Mouse (Mus musculus): ENCODE measurements around the gene Aldh3b1. TPM values are rescaled to one million over a fixed set of nuclear protein-coding genes. Genes with fewer than 3 reads are reported as not detected.
"Not testable (repeated sequence)": the region's sequence is repeated elsewhere in the genome, so short reads cannot be mapped to it uniquely, and the experiment has no call there.

The Aldh3b1 gene
- 0.48 and 0.81 TPM in 2 replicates for polyA plus RNA-seq (2016; fragmentation: Nextera tagmentation; extraction: Ambion mirVana)

DNA sequence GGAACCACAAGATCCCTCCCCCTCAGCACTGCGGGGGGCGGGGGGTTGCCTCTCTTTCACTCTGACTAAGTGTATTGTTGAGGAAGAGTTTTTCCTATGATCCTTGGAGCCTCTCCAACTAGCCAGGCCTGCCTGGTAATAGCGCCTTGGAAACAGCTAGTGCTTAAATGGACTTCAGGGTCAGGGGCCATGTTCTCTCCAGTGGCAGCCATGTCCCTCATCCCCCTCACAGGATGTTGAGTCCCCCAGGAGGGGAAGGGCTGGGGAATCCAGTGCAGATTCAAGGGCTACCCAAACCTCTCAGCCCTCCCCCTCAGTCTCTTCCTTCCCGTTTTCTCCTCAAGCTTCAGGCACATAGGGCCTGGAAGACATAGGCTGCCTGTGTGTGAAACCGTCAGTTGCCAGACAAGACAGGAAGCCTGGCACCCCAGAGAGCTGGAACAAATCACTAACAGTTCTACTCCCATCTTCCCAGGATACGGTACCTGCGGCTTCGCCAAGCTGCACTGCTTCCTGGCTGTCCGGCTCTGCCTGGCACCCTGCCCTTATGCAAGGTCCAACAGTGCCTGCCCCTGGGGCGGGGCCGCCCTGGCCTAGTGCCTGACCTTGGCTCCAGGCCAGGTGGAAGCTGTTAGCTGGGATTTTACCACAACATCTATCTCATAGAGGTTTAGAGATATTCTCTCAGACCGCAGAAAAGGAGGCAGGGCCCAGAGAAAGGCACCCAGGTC is at the start of gene Aldh3b1:
Gene Aldh3b1 (minus strand): TSS at position 598 of the 731 bp plus-strand sequence.
- Histone ChIP-seq H3K36me3 (replicated peaks) (no peaks in the 10 kb centered on the region), H3K27ac (replicated peaks) (peak within 1 kb of the TSS; percentile 67), H3K9me3 (no peaks in the 10 kb centered on the region), H3K4me3 (no peak within 1 kb of the TSS), H3K4me1 (peaks cover 26% of the 10 kb centered on the region), H3K27me3 (replicated peaks; ENCODE audit: low read depth, poor library complexity, severe bottlenecking) (0 out of 2 replicates have a peak, but pooled peaks cover 6% of the 10 kb centered on the region)
- DNase-seq (ENCODE audit: low spot score) = no peak
- 56% methylated on average over 12 of the region's 12 CpGs for WGBS

DNA sequence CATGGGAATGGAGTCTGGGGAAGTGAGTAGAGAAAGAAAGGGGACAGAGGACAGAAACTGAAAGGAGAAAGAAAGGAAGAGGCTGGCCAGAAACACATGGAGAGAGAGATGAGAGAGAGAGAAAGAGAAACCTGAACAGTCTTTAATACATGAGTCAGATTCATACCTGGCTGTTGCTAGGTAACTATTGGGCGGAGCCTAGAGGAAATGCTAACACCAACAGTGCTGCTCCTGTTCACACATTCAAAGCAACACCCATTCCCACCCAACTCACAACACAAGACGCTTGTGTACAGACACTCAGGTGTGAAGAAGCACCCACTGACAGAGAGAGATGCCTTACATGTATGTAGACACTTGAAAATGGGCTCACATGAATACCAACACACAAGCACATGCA is 46.3 kb upstream of the Aldh3b1 start:
- H3K4me1 ChIP-seq = peaks cover 26% of the 10 kb centered on the region
- H3K4me3 ChIP-seq = no peak overlapping the region
- H3K27ac ChIP-seq (replicated peaks) = no peak overlapping the region
- no peaks in the 10 kb centered on the region for H3K36me3 ChIP-seq (replicated peaks)
- no peak for DNase-seq (ENCODE audit: low spot score)
- H3K27me3 ChIP-seq (replicated peaks; ENCODE audit: low read depth, poor library complexity, severe bottlenecking) = no peaks in the 10 kb centered on the region; the same call in 1 of the 2 replicates
- H3K9me3 ChIP-seq = no peaks in the 10 kb centered on the region
- 92% methylated on average over 2 of the region's 2 CpGs for WGBS

DNA sequence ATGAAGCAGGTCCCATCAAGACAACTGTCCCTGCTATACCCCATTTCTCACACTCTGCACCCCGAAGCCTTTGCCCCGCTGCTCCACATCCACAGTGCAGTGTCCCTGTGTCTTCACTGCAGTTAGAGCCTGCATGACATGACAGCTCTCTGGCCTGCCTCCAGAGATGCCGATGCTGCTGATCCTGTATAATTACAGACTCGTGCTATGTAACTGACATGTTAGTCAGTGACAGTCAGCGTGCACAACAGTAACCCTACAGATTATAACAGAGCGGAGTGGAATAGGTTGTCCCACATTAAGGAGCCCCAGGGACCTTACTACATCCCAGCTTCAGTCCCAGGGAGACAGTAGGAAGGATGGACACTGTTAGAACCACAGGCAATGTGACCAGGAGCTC is 45.0 kb upstream of the Aldh3b1 start:
- not testable (repeated sequence) for DNase-seq (ENCODE audit: low spot score); H3K4me3 ChIP-seq; H3K27me3 ChIP-seq (replicated peaks; ENCODE audit: low read depth, poor library complexity, severe bottlenecking); H3K9me3 ChIP-seq; H3K27ac ChIP-seq (replicated peaks); H3K36me3 ChIP-seq (replicated peaks)
- H3K4me1 ChIP-seq = peaks cover 31% of the 10 kb centered on the region
- whole genome bisulfite sequencing = 88% methylated on average over 6 of the region's 6 CpGs

DNA sequence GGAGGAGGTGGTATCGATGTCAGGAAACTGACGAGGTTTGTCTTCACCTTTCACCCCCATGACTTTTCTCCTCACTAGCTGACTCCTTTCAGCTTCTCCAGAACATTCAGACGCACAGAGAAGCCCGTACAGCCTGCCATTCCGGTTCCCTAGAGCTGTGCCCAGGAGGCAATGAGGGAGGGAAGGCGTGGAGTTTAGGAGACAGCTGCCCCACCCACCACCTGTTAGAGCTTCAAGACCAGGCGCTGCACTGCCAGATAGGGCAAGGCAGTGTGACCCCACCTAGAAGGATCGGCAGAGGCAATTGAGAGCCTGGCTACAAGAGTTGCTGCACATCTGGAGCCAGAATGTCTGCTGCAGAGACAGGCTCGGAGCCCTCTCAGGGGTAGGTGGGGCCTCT is 42.6 kb upstream of the Aldh3b1 start, which contains the start of gene Aldh3b2:
Gene Aldh3b2 (plus strand): TSS at position 100 of the 400 bp plus-strand sequence.
- peak; percentile 53 for DNase-seq (ENCODE audit: low spot score)
- Histone ChIP-seq H3K36me3 (replicated peaks) (no peaks in the 10 kb centered on the region), H3K9me3 (no peaks in the 10 kb centered on the region), H3K27me3 (replicated peaks; ENCODE audit: low read depth, poor library complexity, severe bottlenecking) (no peaks in the 10 kb centered on the region), H3K27ac (replicated peaks) (no peak within 1 kb of the TSS; the same call in none of the 2 replicates), H3K4me3 (no peak within 1 kb of the TSS), H3K4me1 (peaks cover 34% of the 10 kb centered on the region)
- 29% methylated on average over 9 of the region's 9 CpGs for WGBS

DNA sequence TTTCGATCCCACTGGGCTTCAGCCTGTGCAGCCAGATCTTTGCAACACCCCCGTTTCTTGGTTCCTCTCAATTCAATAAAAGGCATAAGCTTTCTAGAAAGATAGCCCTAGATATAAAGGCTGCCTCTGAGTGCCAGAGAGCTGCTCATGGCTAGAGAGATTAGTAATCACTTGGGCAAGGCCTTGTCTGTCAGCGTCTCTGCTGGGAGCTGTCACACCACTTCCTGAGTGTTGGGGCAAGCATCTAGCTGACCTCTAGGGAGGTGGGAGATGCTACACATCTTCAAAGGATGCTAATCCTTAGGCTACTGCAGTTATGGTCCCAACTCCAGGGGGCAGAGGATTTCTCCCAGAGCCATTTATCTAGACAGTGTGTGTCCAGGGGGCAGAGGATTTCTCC is 37.6 kb upstream of the Aldh3b1 start:
- WGBS = 64% methylated on average over 3 of the region's 3 CpGs
- Histone ChIP-seq H3K9me3 (no peaks in the 10 kb centered on the region), H3K27ac (replicated peaks) (no peak overlapping the region), H3K36me3 (replicated peaks) (no peaks in the 10 kb centered on the region), H3K4me1 (peaks cover 28% of the 10 kb centered on the region), H3K27me3 (replicated peaks; ENCODE audit: low read depth, poor library complexity, severe bottlenecking) (no peaks in the 10 kb centered on the region), H3K4me3 (no peak overlapping the region)
- DNase-seq (ENCODE audit: low spot score) = no peak

DNA sequence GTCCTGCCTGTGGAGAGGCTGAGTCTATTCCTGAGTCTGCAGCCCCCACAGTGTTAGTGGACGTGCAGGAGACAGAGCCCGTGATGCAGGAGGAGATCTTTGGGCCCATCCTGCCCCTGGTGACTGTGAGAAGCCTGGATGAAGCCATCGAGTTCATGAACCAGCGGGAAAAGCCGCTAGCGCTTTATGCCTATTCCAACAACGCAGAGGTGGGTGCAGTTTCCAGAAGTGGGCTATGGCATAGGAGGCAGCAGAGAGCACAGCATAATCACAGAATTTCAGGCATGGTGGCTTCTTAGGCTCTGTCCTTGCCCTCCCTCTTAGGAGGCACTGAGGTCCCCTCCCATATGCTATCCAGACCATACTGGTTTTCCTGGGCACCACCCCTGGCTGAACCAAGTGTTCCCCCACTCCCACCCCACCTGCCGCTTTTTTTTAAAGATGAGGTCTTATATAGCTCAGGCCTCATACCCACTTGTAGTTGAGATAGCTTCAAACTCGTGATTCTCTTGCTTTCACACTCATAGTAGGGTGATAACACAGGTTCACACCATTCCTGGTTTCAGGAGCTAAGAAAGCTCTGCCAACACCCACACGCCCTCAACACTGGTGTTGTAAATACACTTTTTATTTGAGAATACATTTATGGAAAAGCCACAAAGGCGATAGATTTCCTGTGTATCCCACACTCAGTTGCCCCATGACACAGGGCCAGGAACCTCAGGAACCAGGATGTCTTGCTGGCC is 36.9 kb upstream of the Aldh3b1 start:
- Histone ChIP-seq H3K9me3 (no peaks in the 10 kb centered on the region), H3K36me3 (replicated peaks) (no peaks in the 10 kb centered on the region), H3K4me3 (no peak overlapping the region), H3K27ac (replicated peaks) (no peak overlapping the region), H3K27me3 (replicated peaks; ENCODE audit: low read depth, poor library complexity, severe bottlenecking) (no peaks in the 10 kb centered on the region), H3K4me1 (peaks cover 23% of the 10 kb centered on the region)
- DNase-seq (ENCODE audit: low spot score) = no peak
- WGBS = 71% methylated on average over 11 of the region's 11 CpGs

DNA sequence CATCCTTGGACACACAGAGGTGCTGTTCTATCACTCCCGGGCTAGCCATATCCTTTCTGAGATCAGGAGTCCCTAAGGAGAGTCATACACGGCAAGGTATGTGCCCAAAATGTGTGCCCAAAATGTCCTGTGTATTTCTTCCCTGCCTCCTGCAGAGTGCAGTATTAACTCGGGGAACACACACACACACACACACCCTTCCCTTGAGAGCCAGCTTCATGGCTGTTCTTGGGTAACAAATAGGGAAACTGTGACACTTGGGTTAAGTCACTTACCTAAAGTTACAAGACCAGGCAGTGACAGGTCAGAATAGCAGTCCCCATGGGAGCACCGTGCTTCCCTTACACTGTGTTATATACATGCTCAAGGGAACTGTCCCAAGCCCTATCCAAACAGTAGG is 34.4 kb upstream of the Aldh3b1 start:
- 74% methylated on average over 4 of the region's 4 CpGs for WGBS
- Histone ChIP-seq H3K27me3 (replicated peaks; ENCODE audit: low read depth, poor library complexity, severe bottlenecking) (no peaks in the 10 kb centered on the region), H3K4me1 (peaks cover 5% of the 10 kb centered on the region), H3K27ac (replicated peaks) (no peak overlapping the region), H3K36me3 (replicated peaks) (no peaks in the 10 kb centered on the region), H3K4me3 (no peak overlapping the region), H3K9me3 (no peaks in the 10 kb centered on the region)
- no peak for DNase-seq (ENCODE audit: low spot score)

DNA sequence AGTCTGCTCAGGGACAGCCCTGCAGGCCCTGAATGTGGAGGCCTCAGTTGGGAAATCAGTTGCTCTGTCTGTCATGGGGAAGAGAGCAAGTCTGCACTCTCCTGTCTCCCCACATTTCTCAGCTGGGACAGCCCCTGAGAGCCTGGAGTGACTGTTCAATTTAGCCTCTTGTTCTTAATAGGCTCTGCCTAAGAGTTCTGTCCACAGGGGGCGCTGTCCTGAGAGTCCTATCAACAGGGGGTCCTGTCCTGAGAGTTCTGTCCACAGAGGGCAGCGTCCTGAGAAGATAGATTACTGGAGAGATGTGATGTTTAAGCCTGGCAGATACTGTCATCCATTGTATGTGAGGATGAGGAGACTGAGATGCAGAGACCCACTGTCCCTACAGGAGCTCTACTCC is 32.9 kb upstream of the Aldh3b1 start:
- no peak overlapping the region for H3K4me3 ChIP-seq
- no peaks in the 10 kb centered on the region for H3K4me1 ChIP-seq
- no peaks in the 10 kb centered on the region for H3K36me3 ChIP-seq (replicated peaks)
- no peak for DNase-seq (ENCODE audit: low spot score)
- 16% methylated on average over 2 of the region's 2 CpGs for WGBS
- no peaks in the 10 kb centered on the region for H3K27me3 ChIP-seq (replicated peaks; ENCODE audit: low read depth, poor library complexity, severe bottlenecking)
- H3K9me3 ChIP-seq = no peaks in the 10 kb centered on the region
- H3K27ac ChIP-seq (replicated peaks) = no peak overlapping the region

DNA sequence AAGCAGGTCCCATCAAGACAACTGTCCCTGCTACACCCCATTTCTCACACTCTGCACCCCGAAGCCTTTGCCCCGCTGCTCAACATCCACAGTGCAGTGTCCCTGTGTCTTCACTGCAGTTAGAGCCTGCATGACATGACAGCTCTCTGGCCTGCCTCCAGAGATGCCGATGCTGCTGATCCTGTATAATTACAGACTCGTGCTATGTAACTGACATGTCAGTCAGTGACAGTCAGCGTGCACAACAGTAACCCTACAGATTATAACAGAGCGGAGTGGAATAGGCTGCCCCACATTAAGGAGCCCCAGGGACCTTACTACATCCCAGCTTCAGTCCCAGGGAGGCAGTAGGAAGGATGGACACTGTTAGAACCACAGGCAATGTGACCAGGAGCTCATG is 32.2 kb upstream of the Aldh3b1 start:
- not testable (repeated sequence) for H3K9me3 ChIP-seq; H3K27me3 ChIP-seq (replicated peaks; ENCODE audit: low read depth, poor library complexity, severe bottlenecking); H3K4me1 ChIP-seq; DNase-seq (ENCODE audit: low spot score); H3K27ac ChIP-seq (replicated peaks); H3K4me3 ChIP-seq; H3K36me3 ChIP-seq (replicated peaks)
- 87% methylated on average over 6 of the region's 6 CpGs for WGBS

DNA sequence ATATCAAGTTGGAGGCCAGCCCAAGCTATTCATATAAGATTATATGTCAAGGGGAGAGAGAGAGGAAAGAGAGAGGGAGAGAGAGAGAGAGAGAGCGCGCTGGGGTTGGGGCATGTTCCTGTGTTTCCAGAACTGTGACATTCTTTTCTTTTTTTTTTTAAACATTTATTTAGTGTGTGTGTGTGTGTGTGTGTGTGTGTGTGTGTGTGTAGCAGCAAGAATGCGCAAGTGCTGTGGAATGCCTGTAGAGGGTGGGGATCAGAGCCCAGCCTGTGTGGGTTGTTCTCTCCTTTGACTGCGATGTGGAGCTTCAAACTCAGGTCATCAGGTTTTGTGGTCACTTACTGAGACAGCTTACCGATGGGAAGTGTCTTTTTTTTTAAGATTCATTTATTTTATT is 30.6 kb upstream of the Aldh3b1 start:
- no peaks in the 10 kb centered on the region for H3K27me3 ChIP-seq (replicated peaks; ENCODE audit: low read depth, poor library complexity, severe bottlenecking)
- H3K9me3 ChIP-seq = no peaks in the 10 kb centered on the region
- H3K4me3 ChIP-seq = no peak overlapping the region
- 85% methylated on average over 5 of the region's 5 CpGs for WGBS
- H3K36me3 ChIP-seq (replicated peaks) = no peaks in the 10 kb centered on the region
- H3K27ac ChIP-seq (replicated peaks) = no peak overlapping the region
- H3K4me1 ChIP-seq = 0 out of 2 replicates have a peak, but pooled peaks cover 3% of the 10 kb centered on the region
- no peak for DNase-seq (ENCODE audit: low spot score)

DNA sequence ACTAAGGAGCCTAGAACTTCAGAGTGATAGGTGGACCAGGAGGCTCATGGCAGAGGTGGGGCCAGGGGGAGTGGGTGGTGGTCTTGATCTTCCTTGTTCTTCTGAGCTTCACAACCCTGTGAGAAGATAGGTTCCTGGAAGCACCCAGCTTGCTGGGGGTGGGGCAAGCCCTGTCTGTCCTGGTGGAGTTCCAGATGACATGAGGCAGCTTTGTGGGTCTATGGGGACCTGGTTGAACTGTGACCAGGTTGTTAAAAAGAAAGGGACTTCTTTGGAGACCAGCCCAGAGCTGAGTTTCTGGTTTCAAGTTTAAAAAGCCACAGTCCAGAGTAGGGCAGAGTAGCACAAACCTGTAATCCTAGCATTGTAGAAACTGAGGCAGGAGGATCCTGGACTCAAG is 29.4 kb upstream of the Aldh3b1 start:
- DNase-seq (ENCODE audit: low spot score) = no peak
- no peaks in the 10 kb centered on the region for H3K9me3 ChIP-seq
- H3K36me3 ChIP-seq (replicated peaks) = no peaks in the 10 kb centered on the region
- no peak overlapping the region for H3K27ac ChIP-seq (replicated peaks)
- H3K27me3 ChIP-seq (replicated peaks; ENCODE audit: low read depth, poor library complexity, severe bottlenecking) = no peaks in the 10 kb centered on the region
- no peak overlapping the region for H3K4me3 ChIP-seq
- H3K4me1 ChIP-seq = 0 out of 2 replicates have a peak, but pooled peaks cover 3% of the 10 kb centered on the region

DNA sequence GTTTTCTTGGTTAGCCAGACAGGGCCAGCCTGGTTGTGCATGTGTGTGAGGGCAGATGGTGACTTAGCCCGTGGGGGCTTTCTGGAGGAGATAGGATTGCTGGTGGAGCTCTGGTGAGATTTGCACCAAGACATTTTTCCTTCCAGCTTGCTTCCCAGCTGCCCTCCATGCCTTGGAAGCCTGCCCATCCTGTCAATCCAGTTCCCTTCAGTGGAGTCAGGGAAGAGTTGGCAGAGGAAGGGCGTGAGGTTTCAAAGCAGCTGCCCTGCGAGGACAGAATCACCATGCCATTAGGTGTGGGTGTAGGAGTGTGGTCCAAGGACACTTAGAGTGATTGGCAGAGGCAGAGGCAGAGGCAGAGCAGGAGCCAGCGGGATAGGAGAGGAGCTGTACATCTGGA is 28.9 kb upstream of the Aldh3b1 start, which contains the start of gene Aldh3b3:
Gene Aldh3b3 (plus strand): TSS at position 176 of the 400 bp plus-strand sequence.
- DNase-seq (ENCODE audit: low spot score) = no peak
- WGBS = 80% methylated on average over 4 of the region's 4 CpGs
- H3K9me3 ChIP-seq = no peaks in the 10 kb centered on the region
- H3K27me3 ChIP-seq (replicated peaks; ENCODE audit: low read depth, poor library complexity, severe bottlenecking) = no peaks in the 10 kb centered on the region
- 0 out of 2 replicates have a peak, but pooled peaks cover 3% of the 10 kb centered on the region for H3K4me1 ChIP-seq
- no peaks in the 10 kb centered on the region for H3K36me3 ChIP-seq (replicated peaks)
- no peak within 1 kb of the TSS for H3K27ac ChIP-seq (replicated peaks)
- no peak within 1 kb of the TSS for H3K4me3 ChIP-seq
